Mouse (Mus musculus) lung, postnatal 0 days (tissue): ENCODE results near the gene Rps6kc1.

ENCODE experiments used
- CTCF ChIP-seq: IDR thresholded peaks from 2 replicates; pipeline ENCODE4 v1.5.1; 2016; ENCODE audit warnings: antibody characterized with exemption, mild to moderate bottlenecking
- EP300 ChIP-seq: IDR thresholded peaks from 2 replicates; pipeline ENCODE4 v1.6.1; 2016; ENCODE audit warnings: antibody characterized with exemption, mild to moderate bottlenecking, control low read depth

DNA sequence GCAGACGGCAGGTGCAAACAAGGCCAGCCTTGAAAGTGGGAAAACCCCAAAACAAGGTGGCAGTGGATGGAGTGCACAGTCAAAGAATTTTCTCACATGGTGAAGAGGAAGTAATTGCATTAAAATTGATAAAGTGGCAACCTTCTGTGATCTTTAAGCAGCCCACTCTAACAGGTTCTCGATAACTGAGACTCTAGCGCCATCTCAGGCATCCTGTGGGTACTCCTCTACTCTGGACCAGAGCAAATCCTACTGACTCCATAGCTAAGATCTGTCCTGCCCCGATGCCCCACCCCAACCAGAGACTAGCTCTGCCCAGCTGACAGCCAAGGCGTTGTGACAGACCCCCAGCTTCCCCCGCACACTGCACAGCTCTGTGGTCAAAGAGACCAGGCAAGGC lies 101.2 kb downstream of the Rps6kc1 start:
- TF ChIP-seq CTCF (peak; percentile 14; the same call in 1 of the 2 replicates), EP300 (no peak)
